9 mouse cellular contexts compared by ENCODE assay signal in genomic region chr11:100822365-100822764, GRCm38 (mm10). TPM values are rescaled to one million over a fixed set of nuclear protein-coding genes. Genes with fewer than 3 reads are reported as not detected.
DNase-seq lines count a peak whose midpoint lies in the region; ATAC-seq lines count a peak whose summit lies in the region.
"Had no signal": no experiment of that assay in that cellular context is flagged by ENCODE, and none has a peak within 500 bp of the region (broad histone marks: within the 10 kb centered on the region; RNA-seq: fewer than 3 reads in every experiment).

No protein-coding gene starts in this region.

- H3K9me3 ChIP-seq in neural tube, embryonic 15.5 days (replicated peaks): no peaks in the 10 kb centered on the region
- no peaks in the 10 kb centered on the region for H3K9me3 ChIP-seq in heart, embryonic 15.5 days (replicated peaks)
- no peaks in the 10 kb centered on the region for H3K9me3 ChIP-seq in limb, embryonic 10.5 days (replicated peaks)
- no peaks in the 10 kb centered on the region for H3K9me3 ChIP-seq in midbrain, embryonic 13.5 days

- no peak for DNase-seq in neural tube, embryonic 10.5 days (ENCODE audit: extremely low spot score, low spot score)
- DNase-seq in limb, embryonic 10.5 days (ENCODE audit: low spot score): no peak
- peak; percentile 24 to 58 for DNase-seq in monocyte, adult 2 months (ENCODE audit: low read depth in 1 of 2, low spot score in 2 of 2)
- DNase-seq in frontal cortex, adult 2 months (ENCODE audit: extremely low spot score in 1 of 2, low spot score in 1 of 2): no peak
- DNase-seq in right cerebral cortex, adult 2 months (ENCODE audit: low spot score in 2 of 2): no peak

- H3K4me3 ChIP-seq in neural tube, embryonic 15.5 days (replicated peaks): no peak overlapping the region
- H3K4me3 ChIP-seq in heart, embryonic 15.5 days: peak overlapping the region; percentile 19; the same call in 1 of the 2 replicates
- H3K4me3 ChIP-seq in limb, embryonic 10.5 days: no peak overlapping the region
- no peak overlapping the region for H3K4me3 ChIP-seq in midbrain, embryonic 13.5 days (replicated peaks)

- no peak for ATAC-seq in neural tube, embryonic 15.5 days (ENCODE audit: low FRiP score)
- peak; percentile 47 for ATAC-seq in heart, embryonic 15.5 days (replicated peaks; ENCODE audit: insufficient number of reproducible peaks, insufficient read depth, low FRiP score, low read depth)
- ATAC-seq in midbrain, embryonic 13.5 days: no peak
- ATAC-seq: Patski had no signal

- H3K27ac ChIP-seq in neural tube, embryonic 15.5 days (replicated peaks): 0 out of 2 replicates have a peak overlapping the region, but pooled peaks have one; percentile 13
- H3K27ac ChIP-seq in heart, embryonic 15.5 days: peak overlapping the region; percentile 70
- peak overlapping the region; percentile 43; the same call in 1 of the 2 replicates for H3K27ac ChIP-seq in limb, embryonic 10.5 days
- no peak overlapping the region for H3K27ac ChIP-seq in midbrain, embryonic 13.5 days

- no peaks in the 10 kb centered on the region for H3K36me3 ChIP-seq in neural tube, embryonic 15.5 days
- H3K36me3 ChIP-seq in heart, embryonic 15.5 days: no peaks in the 10 kb centered on the region
- no peaks in the 10 kb centered on the region for H3K36me3 ChIP-seq in limb, embryonic 10.5 days
- H3K36me3 ChIP-seq in midbrain, embryonic 13.5 days: no peaks in the 10 kb centered on the region

- H3K4me1 ChIP-seq in neural tube, embryonic 15.5 days: peaks cover 25% of the 10 kb centered on the region
- peaks cover 67% of the 10 kb centered on the region for H3K4me1 ChIP-seq in heart, embryonic 15.5 days (replicated peaks)
- peaks cover 54% of the 10 kb centered on the region for H3K4me1 ChIP-seq in limb, embryonic 10.5 days
- H3K4me1 ChIP-seq in midbrain, embryonic 13.5 days (replicated peaks): no peaks in the 10 kb centered on the region; the same call in 1 of the 2 replicates

- no peak overlapping the region for H3K9ac ChIP-seq in neural tube, embryonic 15.5 days (replicated peaks)
- no peak overlapping the region for H3K9ac ChIP-seq in heart, embryonic 15.5 days
- no peak overlapping the region for H3K9ac ChIP-seq in midbrain, embryonic 13.5 days (replicated peaks)

- no peak overlapping the region for H3K4me2 ChIP-seq in neural tube, embryonic 15.5 days
- peak overlapping the region; percentile 47 for H3K4me2 ChIP-seq in heart, embryonic 15.5 days
- no peak overlapping the region for H3K4me2 ChIP-seq in midbrain, embryonic 13.5 days (replicated peaks)

- no peaks in the 10 kb centered on the region for H3K27me3 ChIP-seq in neural tube, embryonic 15.5 days (replicated peaks)
- H3K27me3 ChIP-seq in heart, embryonic 15.5 days: no peaks in the 10 kb centered on the region
- H3K27me3 ChIP-seq in limb, embryonic 10.5 days (ENCODE audit: low read depth, poor library complexity, severe bottlenecking): no peaks in the 10 kb centered on the region
- no peaks in the 10 kb centered on the region for H3K27me3 ChIP-seq in midbrain, embryonic 13.5 days
- H3K27me3 ChIP-seq: Patski had no signal

- WGBS in neural tube, embryonic 15.5 days: 72% methylated on average over 12 of the region's 12 CpGs
- 48% methylated on average over 12 of the region's 12 CpGs for WGBS in heart, embryonic 15.5 days
- 68% methylated on average over 12 of the region's 12 CpGs for WGBS in limb, embryonic 10.5 days
- 83% methylated on average over 12 of the region's 12 CpGs for WGBS in midbrain, embryonic 13.5 days

RNA-seq across cellular contexts. Expression of gene Stat5b, which starts 28.2 kb away (rescaled TPM):
- polyA plus RNA-seq in neural tube, embryonic 15.5 days (2015; fragmentation: Nextera tagmentation; extraction: Ambion mirVana): 18.5 and 25.5 TPM in 2 replicates
- polyA plus RNA-seq in heart, embryonic 15.5 days (2015; fragmentation: Nextera tagmentation; extraction: Ambion mirVana): 25.3 and 34.6 TPM in 2 replicates
- 15.4 and 15.6 TPM in 2 replicates for polyA plus RNA-seq in limb, embryonic 10.5 days (2016; fragmentation: Nextera tagmentation; extraction: Ambion mirVana)
- polyA plus RNA-seq in frontal cortex, adult 2 months (2012; rRNA removed): 28.7 and 29.6 TPM in 2 replicates
- polyA plus RNA-seq in midbrain, embryonic 13.5 days (2015; fragmentation: Nextera tagmentation; extraction: Ambion mirVana): 14.0 and 14.5 TPM in 2 replicates

RNA-seq across cellular contexts. Expression of gene Stat5a, which starts 36.8 kb away (rescaled TPM):
- polyA plus RNA-seq in neural tube, embryonic 15.5 days (2015; fragmentation: Nextera tagmentation; extraction: Ambion mirVana): 2.1 and 10.1 TPM in 2 replicates
- polyA plus RNA-seq in heart, embryonic 15.5 days (2015; fragmentation: Nextera tagmentation; extraction: Ambion mirVana): 6.1 and 11.9 TPM in 2 replicates
- 2.1 and 2.7 TPM in 2 replicates for polyA plus RNA-seq in limb, embryonic 10.5 days (2016; fragmentation: Nextera tagmentation; extraction: Ambion mirVana)
- 3.4 and 3.7 TPM in 2 replicates for polyA plus RNA-seq in frontal cortex, adult 2 months (2012; rRNA removed)
- polyA plus RNA-seq in midbrain, embryonic 13.5 days (2015; fragmentation: Nextera tagmentation; extraction: Ambion mirVana): 1.3 and 1.7 TPM in 2 replicates

RNA-seq across cellular contexts. Expression of gene Ghdc, which starts 51.6 kb away (rescaled TPM):
- polyA plus RNA-seq in neural tube, embryonic 15.5 days (2015; fragmentation: Nextera tagmentation; extraction: Ambion mirVana): 8.5 and 9.9 TPM in 2 replicates
- polyA plus RNA-seq in heart, embryonic 15.5 days (2015; fragmentation: Nextera tagmentation; extraction: Ambion mirVana): 5.5 and 8.1 TPM in 2 replicates
- polyA plus RNA-seq in limb, embryonic 10.5 days (2016; fragmentation: Nextera tagmentation; extraction: Ambion mirVana): 3.5 and 4.3 TPM in 2 replicates
- 7.7 and 9.3 TPM in 2 replicates for polyA plus RNA-seq in frontal cortex, adult 2 months (2012; rRNA removed)
- 2.9 and 4.0 TPM in 2 replicates for polyA plus RNA-seq in midbrain, embryonic 13.5 days (2015; fragmentation: Nextera tagmentation; extraction: Ambion mirVana)

RNA-seq across cellular contexts. Expression of gene Hcrt, which starts 59.6 kb away (rescaled TPM):
- 0.33 and 0.75 TPM in 2 replicates for polyA plus RNA-seq in neural tube, embryonic 15.5 days (2015; fragmentation: Nextera tagmentation; extraction: Ambion mirVana)
- polyA plus RNA-seq in heart, embryonic 15.5 days (2015; fragmentation: Nextera tagmentation; extraction: Ambion mirVana): not detected in 2 replicates
- not detected in 2 replicates for polyA plus RNA-seq in limb, embryonic 10.5 days (2016; fragmentation: Nextera tagmentation; extraction: Ambion mirVana)
- polyA plus RNA-seq in frontal cortex, adult 2 months (2012; rRNA removed): 0.50 and 0.62 TPM in 2 replicates
- polyA plus RNA-seq in midbrain, embryonic 13.5 days (2015; fragmentation: Nextera tagmentation; extraction: Ambion mirVana): 0.30 TPM in 1 of 2 replicates, not detected in the other
- polyA plus RNA-seq: Patski had no signal

Comparison
In these comparisons a context has a peak if more than half of its experiments do, and no peak if none do; other contexts are left out.
1. DNase-seq: peak in monocyte, adult 2 months (2 of 2); none in neural tube, embryonic 10.5 days (single experiment), limb, embryonic 10.5 days (single experiment), frontal cortex, adult 2 months (0 of 2) and right cerebral cortex, adult 2 months (0 of 2).